Mouse (Mus musculus): Measurements from ENCODE around the gene Sugp2. TPM values are rescaled to one million over a fixed set of nuclear protein-coding genes. Genes with fewer than 3 reads are reported as not detected.
"Not testable (repeated sequence)": the region's sequence is repeated elsewhere in the genome, so short reads cannot be mapped to it uniquely, and the experiment has no call there.

Gene Sugp2
- polyA plus RNA-seq, 1 experiment from 2014 or later: 26.1 TPM

GRCm38 (mm10) chr8:70211275-70211674, 22.8 kb upstream of the Sugp2 start:
- Histone ChIP-seq H3K9me3 (no peaks in the 10 kb centered on the region), H3K27me3 (no peaks in the 10 kb centered on the region), H3K4me3 (peak overlapping the region; percentile 74), H3K4me2 (peak overlapping the region; percentile 93), H3K9ac (peak overlapping the region; percentile 66; the same call in 1 of the 2 replicates), H3K27ac (no peak overlapping the region), H3K4me1 (peaks cover 20% of the 10 kb centered on the region), H3K36me3 (no peaks in the 10 kb centered on the region)
- 85% methylated on average over 1 of the region's 1 CpGs for WGBS
- ATAC-seq (ENCODE audit: insufficient number of reproducible peaks, low FRiP score, low TSS enrichment, low read depth): no peak

GRCm38 (mm10) chr8:70211726-70212111, 22.3 kb upstream of the Sugp2 start:
- H3K36me3 ChIP-seq: no peaks in the 10 kb centered on the region
- peak overlapping the region; percentile 93 for H3K4me2 ChIP-seq
- H3K27me3 ChIP-seq: no peaks in the 10 kb centered on the region
- ATAC-seq (ENCODE audit: insufficient number of reproducible peaks, low FRiP score, low TSS enrichment, low read depth): no peak
- no peaks in the 10 kb centered on the region for H3K9me3 ChIP-seq
- H3K27ac ChIP-seq: peak overlapping the region; percentile 38; the same call in 1 of the 2 replicates
- WGBS: 3% methylated on average over 31 of the region's 31 CpGs
- H3K9ac ChIP-seq: peak overlapping the region; percentile 66
- peak overlapping the region; percentile 74 for H3K4me3 ChIP-seq
- peaks cover 20% of the 10 kb centered on the region for H3K4me1 ChIP-seq

- Histone ChIP-seq H3K4me3 (peak within 1 kb of the TSS; percentile 74), H3K27ac (peak within 1 kb of the TSS; percentile 75), H3K9me3 (no peaks in the 10 kb centered on the region), H3K4me1 (peaks cover 20% of the 10 kb centered on the region), H3K36me3 (no peaks in the 10 kb centered on the region), H3K4me2 (peak within 1 kb of the TSS; percentile 93), H3K9ac (peak within 1 kb of the TSS; percentile 66), H3K27me3 (no peaks in the 10 kb centered on the region)
- under 1% methylated on average over 66 of the region's 66 CpGs for WGBS
- ATAC-seq (ENCODE audit: insufficient number of reproducible peaks, low FRiP score, low TSS enrichment, low read depth): peak; percentile 99
These were observed 21.6 kb upstream of the Sugp2 start, which contains the start of gene Slc25a42 for GRCm38 (mm10) chr8:70212112-70213055. Slc25a42 (minus strand) TSS chr8:70212305.

GRCm38 (mm10) chr8:70214411-70214810, 19.6 kb upstream of the Sugp2 start:
- H3K4me1 ChIP-seq: peaks cover 20% of the 10 kb centered on the region
- H3K27ac ChIP-seq: no peak overlapping the region
- no peak for ATAC-seq (ENCODE audit: insufficient number of reproducible peaks, low FRiP score, low TSS enrichment, low read depth)
- no peaks in the 10 kb centered on the region for H3K27me3 ChIP-seq
- 59% methylated on average over 3 of the region's 3 CpGs for WGBS
- no peaks in the 10 kb centered on the region for H3K9me3 ChIP-seq
- H3K9ac ChIP-seq: no peak overlapping the region
- no peak overlapping the region for H3K4me2 ChIP-seq
- no peaks in the 10 kb centered on the region for H3K36me3 ChIP-seq
- H3K4me3 ChIP-seq: no peak overlapping the region

GRCm38 (mm10) chr8:70215092-70215491, 18.9 kb upstream of the Sugp2 start:
- WGBS: 76% methylated on average over 5 of the region's 5 CpGs
- peaks cover 22% of the 10 kb centered on the region for H3K4me1 ChIP-seq
- H3K27ac ChIP-seq: no peak overlapping the region
- H3K9ac ChIP-seq: no peak overlapping the region
- H3K27me3 ChIP-seq: no peaks in the 10 kb centered on the region
- no peak for ATAC-seq (ENCODE audit: insufficient number of reproducible peaks, low FRiP score, low TSS enrichment, low read depth)
- no peak overlapping the region for H3K4me2 ChIP-seq
- H3K9me3 ChIP-seq: no peaks in the 10 kb centered on the region
- no peak overlapping the region for H3K4me3 ChIP-seq
- no peaks in the 10 kb centered on the region for H3K36me3 ChIP-seq

- H3K4me1 ChIP-seq: peaks cover 15% of the 10 kb centered on the region; the same call in 1 of the 2 replicates
- not testable (repeated sequence) for H3K36me3 ChIP-seq; H3K27ac ChIP-seq; H3K4me2 ChIP-seq; H3K27me3 ChIP-seq; ATAC-seq (ENCODE audit: insufficient number of reproducible peaks, low FRiP score, low TSS enrichment, low read depth); H3K9me3 ChIP-seq; H3K4me3 ChIP-seq; H3K9ac ChIP-seq
- 60% methylated on average over 3 of the region's 3 CpGs for WGBS
These were observed 17.9 kb upstream of the Sugp2 start for GRCm38 (mm10) chr8:70216161-70216560.

GRCm38 (mm10) chr8:70216566-70216965, 17.5 kb upstream of the Sugp2 start:
- Histone ChIP-seq H3K9ac (no peak overlapping the region), H3K4me1 (peaks cover 13% of the 10 kb centered on the region; the same call in 1 of the 2 replicates), H3K36me3 (peaks cover 5% of the 10 kb centered on the region; the same call in 1 of the 2 replicates), H3K27me3 (no peaks in the 10 kb centered on the region), H3K27ac (no peak overlapping the region), H3K4me2 (no peak overlapping the region), H3K9me3 (no peaks in the 10 kb centered on the region), H3K4me3 (no peak overlapping the region)
- 53% methylated on average over 1 of the region's 1 CpGs for WGBS
- no peak for ATAC-seq (ENCODE audit: insufficient number of reproducible peaks, low FRiP score, low TSS enrichment, low read depth)

GRCm38 (mm10) chr8:70217441-70217840, 16.6 kb upstream of the Sugp2 start:
- no peak for ATAC-seq (ENCODE audit: insufficient number of reproducible peaks, low FRiP score, low TSS enrichment, low read depth)
- Histone ChIP-seq H3K9ac (no peak overlapping the region), H3K9me3 (no peaks in the 10 kb centered on the region), H3K4me3 (no peak overlapping the region), H3K27me3 (no peaks in the 10 kb centered on the region), H3K27ac (no peak overlapping the region), H3K36me3 (peaks cover 13% of the 10 kb centered on the region), H3K4me2 (no peak overlapping the region), H3K4me1 (peaks cover 10% of the 10 kb centered on the region; the same call in 1 of the 2 replicates)

- 45% methylated on average over 5 of the region's 5 CpGs for WGBS
- Histone ChIP-seq H3K4me3 (no peak overlapping the region), H3K4me2 (no peak overlapping the region), H3K27ac (no peak overlapping the region), H3K36me3 (peaks cover 30% of the 10 kb centered on the region), H3K4me1 (peaks cover 5% of the 10 kb centered on the region; the same call in 1 of the 2 replicates), H3K27me3 (no peaks in the 10 kb centered on the region), H3K9ac (no peak overlapping the region), H3K9me3 (no peaks in the 10 kb centered on the region)
- ATAC-seq (ENCODE audit: insufficient number of reproducible peaks, low FRiP score, low TSS enrichment, low read depth): no peak
These were observed 14.8 kb upstream of the Sugp2 start for GRCm38 (mm10) chr8:70219107-70219684.

GRCm38 (mm10) chr8:70220236-70220840, 13.7 kb upstream of the Sugp2 start:
- Histone ChIP-seq H3K27me3 (no peaks in the 10 kb centered on the region), H3K27ac (no peak overlapping the region), H3K9me3 (no peaks in the 10 kb centered on the region), H3K36me3 (peaks cover 42% of the 10 kb centered on the region), H3K4me1 (peaks cover 5% of the 10 kb centered on the region; the same call in 1 of the 2 replicates), H3K4me3 (no peak overlapping the region), H3K9ac (no peak overlapping the region), H3K4me2 (no peak overlapping the region)
- 75% methylated on average over 8 of the region's 8 CpGs for WGBS
- ATAC-seq (ENCODE audit: insufficient number of reproducible peaks, low FRiP score, low TSS enrichment, low read depth): no peak

GRCm38 (mm10) chr8:70220911-70221310, 13.1 kb upstream of the Sugp2 start:
- Histone ChIP-seq H3K4me1 (peaks cover 5% of the 10 kb centered on the region; the same call in 1 of the 2 replicates), H3K27me3 (no peaks in the 10 kb centered on the region), H3K27ac (no peak overlapping the region), H3K4me3 (no peak overlapping the region), H3K4me2 (no peak overlapping the region), H3K9me3 (no peaks in the 10 kb centered on the region), H3K36me3 (peaks cover 47% of the 10 kb centered on the region), H3K9ac (no peak overlapping the region)
- WGBS: 91% methylated on average over 3 of the region's 3 CpGs
- ATAC-seq (ENCODE audit: insufficient number of reproducible peaks, low FRiP score, low TSS enrichment, low read depth): no peak

Data from limb, embryonic 15.5 days (tissue).